Mouse (Mus musculus) frontal cortex, adult (tissue): ENCODE data around the gene Clec4b1.
"Not testable (repeated sequence)": the region's sequence is repeated elsewhere in the genome, so short reads cannot be mapped to it uniquely, and the experiment has no call there.

Experiments
- ATAC-seq: cut with Nextera tagmentation; 2 replicates; pipeline ENCODE4 v1.9.2; 2017; ENCODE audit warnings: mild to moderate bottlenecking, moderate library complexity, mixed read lengths; ENCODE audit not compliant: low TSS enrichment

Clec4b1 gene

DNA sequence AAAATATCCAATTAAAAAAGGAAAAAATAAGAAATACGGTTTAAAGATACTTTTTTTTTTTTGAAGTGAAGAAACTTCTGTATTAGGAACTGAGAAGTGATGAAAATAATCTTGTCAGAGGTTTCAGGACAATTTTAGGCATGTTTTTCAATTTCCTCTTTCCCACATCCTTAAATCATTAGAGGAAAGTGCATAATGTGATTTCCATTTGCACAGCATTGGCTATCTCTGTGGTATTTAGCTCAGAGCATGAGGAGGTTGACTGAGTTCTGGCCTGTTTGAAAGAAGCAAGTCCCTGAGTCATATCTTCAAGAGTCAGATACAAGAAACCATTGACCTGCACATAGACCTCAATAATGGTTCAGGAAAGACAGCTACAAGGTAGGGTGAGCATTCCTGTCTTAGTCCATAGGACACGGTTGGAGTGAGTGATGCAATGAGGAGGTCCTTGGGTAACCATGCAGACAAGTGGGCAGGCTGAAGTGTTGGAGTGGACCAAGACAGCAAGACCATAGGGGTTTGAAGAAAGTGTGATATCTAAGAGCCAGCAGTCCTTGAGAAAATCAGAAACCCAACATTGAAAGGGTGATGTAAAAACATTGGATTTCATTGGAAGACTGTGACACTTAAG is at the start of gene Clec4b1:
TSS of gene Clec4b1 (plus strand) at position 221 of the 631 bp plus-strand sequence.
- ATAC-seq, result no peak

DNA sequence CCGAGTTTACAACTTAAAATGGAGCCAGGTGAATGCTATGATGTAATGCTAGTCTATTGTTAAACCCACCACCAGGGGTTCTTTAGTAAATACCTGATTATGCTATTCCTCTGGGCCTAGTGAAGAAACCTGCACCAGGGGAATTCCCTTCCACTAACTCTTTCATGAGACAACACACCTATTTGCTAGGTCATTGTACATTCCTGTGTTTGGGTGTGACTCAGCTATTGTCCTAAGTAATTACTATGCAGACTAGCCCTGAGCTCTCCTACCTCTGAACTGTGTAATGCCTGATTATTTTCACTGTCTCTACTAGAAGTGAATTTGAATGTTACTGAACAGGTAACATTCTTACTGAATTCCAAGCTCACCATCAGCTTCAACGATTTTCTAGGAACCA is 45.1 kb upstream of the Clec4b1 start:
- not testable (repeated sequence) for ATAC-seq

DNA sequence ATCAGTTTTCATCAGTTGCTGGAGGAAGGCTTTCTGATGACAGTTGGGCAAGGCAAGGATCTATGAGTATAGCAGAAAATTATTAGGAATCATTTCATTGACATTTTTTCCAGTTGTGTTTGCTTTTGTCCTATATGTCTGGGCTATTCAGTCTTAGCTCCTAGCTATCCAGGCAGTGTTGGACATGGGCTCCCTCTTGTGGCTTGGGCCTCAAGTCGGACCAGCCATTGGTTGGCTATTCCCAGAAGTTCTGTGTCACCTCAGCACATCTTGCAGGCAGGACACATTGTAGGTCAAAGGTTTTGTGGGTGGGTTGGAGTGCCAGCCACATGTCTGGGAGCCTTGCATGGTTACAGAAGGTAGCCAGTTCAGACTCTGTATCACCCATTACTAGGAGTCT is 44.2 kb upstream of the Clec4b1 start:
- ATAC-seq, result no peak

DNA sequence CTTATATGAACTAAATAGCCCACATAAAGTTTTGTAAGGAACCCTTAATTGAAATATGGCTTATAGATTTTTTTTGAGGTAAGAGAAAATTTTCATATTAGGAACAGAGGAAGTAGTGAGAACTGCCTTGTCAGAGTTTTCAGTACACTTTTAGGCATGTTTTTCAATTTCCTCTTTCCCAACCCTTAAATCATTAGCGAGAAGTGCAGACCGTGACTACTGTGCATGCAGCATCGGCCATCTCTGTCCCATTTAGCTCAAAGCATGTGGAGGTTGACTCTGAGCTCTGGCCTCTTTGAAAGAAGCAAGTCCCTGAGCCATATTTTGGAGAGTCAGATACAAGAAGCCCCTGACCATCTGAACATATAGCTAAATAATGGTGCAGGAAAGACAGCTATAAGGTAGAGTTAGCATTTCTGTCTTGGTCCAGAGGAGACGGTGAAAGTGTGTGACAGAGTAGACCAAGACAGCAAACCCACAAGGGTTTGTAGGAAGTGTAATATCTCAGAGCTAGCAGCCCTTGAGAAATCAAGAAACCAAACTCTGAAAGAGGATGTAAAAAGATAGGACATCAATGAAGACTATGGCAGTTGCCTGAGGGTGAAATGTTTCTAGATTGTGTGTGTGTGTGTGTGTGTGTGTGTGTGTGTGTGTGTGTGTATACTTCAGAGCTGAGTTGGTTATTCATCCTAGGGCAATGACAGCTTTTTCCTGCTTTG is 45.5 kb downstream of the Clec4b1 start:
- no peak for ATAC-seq

DNA sequence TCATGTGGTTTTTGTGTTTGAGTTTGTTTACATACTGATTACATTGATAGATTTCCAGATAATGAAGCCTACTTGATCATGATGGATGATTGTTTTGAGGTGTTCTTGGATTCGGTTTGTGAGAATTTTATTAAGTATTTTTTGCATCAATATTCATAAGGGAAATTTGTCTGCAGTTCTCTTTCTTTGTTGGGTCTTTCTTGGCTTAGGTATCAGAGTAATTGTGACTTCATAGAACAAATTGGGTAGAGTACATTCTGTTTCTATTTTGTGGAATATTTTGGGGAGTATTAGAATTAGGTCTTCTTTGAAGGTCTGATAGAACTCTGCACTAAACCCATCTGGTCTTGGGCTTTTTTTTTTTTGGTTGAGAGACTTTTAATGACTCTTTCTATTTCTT is 56.4 kb downstream of the Clec4b1 start, which contains the start of gene Clec4a2:
TSS of gene Clec4a2 (plus strand) at position 301 of the 400 bp plus-strand sequence.
- ATAC-seq, result not testable (repeated sequence)
